Mouse (Mus musculus) embryonic facial prominence, embryonic 11.5 days (tissue): Measurements from ENCODE around the gene Glipr1l1. TPM values are rescaled to one million over a fixed set of nuclear protein-coding genes. Genes with fewer than 3 reads are reported as not detected.
"Not testable (repeated sequence)": the region's sequence is repeated elsewhere in the genome, so short reads cannot be mapped to it uniquely, and the experiment has no call there.

ENCODE experiments used
- ATAC-seq: fragments of 200-750 bp; cut with Nextera tagmentation; replicated peaks from 2 replicates; pipeline ENCODE4 v1.8.0; 2017; ENCODE audit warnings: low read depth; ENCODE audit not compliant: insufficient number of reproducible peaks, low FRiP score, low TSS enrichment
- DNase-seq: peaks from one replicate; pipeline ENCODE4 v3.0.0-alpha.2; 2015; ENCODE audit warnings: low spot score
- H3K27ac ChIP-seq: fragments of 300-500 bp; sonication (generic); replicated peaks from 2 replicates; pipeline ENCODE4 v1.5.1; 2014; ENCODE audit warnings: mild to moderate bottlenecking, low read depth, low read length, control low read depth
- H3K27me3 ChIP-seq: fragments of 300-500 bp; sonication (generic); 2 replicates; pipeline ENCODE4 v1.6.1; 2014; ENCODE audit warnings: mild to moderate bottlenecking, low read length, moderate library complexity, mixed read lengths; ENCODE audit not compliant: control insufficient read depth, insufficient read depth
- H3K36me3 ChIP-seq: fragments of 300-500 bp; sonication (generic); replicated peaks from 2 replicates; pipeline ENCODE4 v1.6.1; 2014; ENCODE audit warnings: low read depth, mild to moderate bottlenecking, low read length, moderate library complexity, mixed read lengths; ENCODE audit not compliant: control insufficient read depth, insufficient read depth
- H3K4me1 ChIP-seq: fragments of 300-500 bp; sonication (generic); 2 replicates; pipeline ENCODE4 v1.6.1; 2014; ENCODE audit warnings: low read length, mixed read lengths; ENCODE audit not compliant: control insufficient read depth, insufficient read depth
- H3K4me2 ChIP-seq: fragments of 300-500 bp; sonication (generic); 2 replicates; pipeline ENCODE4 v1.6.1; 2014; ENCODE audit warnings: low read depth, mild to moderate bottlenecking, control low read depth, low read length, moderate library complexity
- H3K4me3 ChIP-seq: fragments of 300-500 bp; sonication (generic); 2 replicates; pipeline ENCODE4 v1.5.1; 2014; ENCODE audit warnings: low read depth, low read length, control low read depth
- H3K9ac ChIP-seq: fragments of 300-500 bp; sonication (generic); replicated peaks from 2 replicates; pipeline ENCODE4 v1.6.1; 2014; ENCODE audit warnings: mild to moderate bottlenecking, control low read depth, low read length
- H3K9me3 ChIP-seq: fragments of 300-500 bp; sonication (generic); replicated peaks from 2 replicates; pipeline ENCODE4 v1.6.1; 2016; ENCODE audit warnings: mild to moderate bottlenecking, low read length, inconsistent platforms, mixed read lengths; ENCODE audit not compliant: control insufficient read depth
- WGBS: fragments of 180-500 bp; shearing (Covaris S2); extraction: QIAGEN DNeasy Blood & Tissue Kit; methylation state at CpG from one replicate; pipeline ENCODE4 v1.1.7; 2014; 5-methylcytosine and 5-hydroxymethylcytosine counted together
- polyA plus RNA-seq: library from polyadenylated mRNA; unstranded; fragments of >200 nt; fragmentation: Nextera tagmentation; extraction: Ambion mirVana; gene quantifications from 2 replicates; pipeline ENCODE4 v1.2.1, GENCODE M21; 2014

Glipr1l1 gene
- not detected in 2 replicates for polyA plus RNA-seq

DNA sequence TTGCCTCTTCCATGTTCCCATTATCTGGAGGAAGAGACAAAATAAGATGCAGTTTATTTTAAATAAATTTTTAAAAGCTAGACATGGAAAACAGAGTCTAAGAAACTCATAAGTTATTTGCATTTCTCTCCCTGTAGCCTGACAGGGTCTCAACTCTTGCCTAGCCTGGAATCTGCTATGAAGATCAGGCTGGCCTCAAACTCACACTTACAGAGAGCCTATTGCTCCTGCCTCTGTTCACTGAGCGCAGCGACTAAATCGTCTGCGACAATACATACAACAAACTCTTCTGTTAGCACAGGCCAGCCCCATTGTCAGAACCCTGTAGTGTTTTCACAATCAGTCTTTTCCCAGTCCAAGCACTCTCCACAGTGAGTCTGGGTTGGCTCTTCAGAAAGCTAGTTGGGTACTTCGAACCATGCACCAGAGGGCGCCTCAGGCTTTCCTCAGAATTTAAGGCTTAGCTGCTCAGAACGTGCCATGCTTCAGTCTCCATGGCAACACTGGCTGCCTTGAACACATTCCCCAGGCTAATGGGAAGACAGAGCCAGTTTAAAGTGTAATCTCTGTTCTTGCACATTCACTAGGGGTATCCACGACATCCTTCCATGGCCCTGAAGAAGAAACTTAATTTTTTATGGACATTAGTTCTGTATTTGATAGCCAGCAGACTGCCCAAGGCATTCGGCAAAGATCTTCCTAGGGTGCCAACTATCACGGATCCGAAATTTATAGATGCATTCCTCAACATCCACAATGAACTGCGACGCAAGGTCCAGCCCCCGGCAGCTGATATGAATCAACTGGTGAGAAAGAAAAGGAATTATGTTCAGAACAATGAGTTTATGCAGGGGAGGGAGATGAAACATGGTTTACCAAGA, at the start of gene Glipr1l1:
Gene Glipr1l1, plus strand, starts transcription at position 488 of the 881 bp plus-strand sequence.
- Histone ChIP-seq H3K9ac (no peak within 1 kb of the TSS), H3K4me2 (no peak within 1 kb of the TSS), H3K9me3 (no peaks in the 10 kb centered on the region), H3K4me1 (no peaks in the 10 kb centered on the region), H3K4me3 (no peak within 1 kb of the TSS), H3K27ac (no peak within 1 kb of the TSS), H3K27me3 (no peaks in the 10 kb centered on the region), H3K36me3 (no peaks in the 10 kb centered on the region)
- DNase-seq: peak; percentile 77
- peak; percentile 79 for ATAC-seq
- 55% methylated on average over 14 of the region's 14 CpGs for WGBS

DNA sequence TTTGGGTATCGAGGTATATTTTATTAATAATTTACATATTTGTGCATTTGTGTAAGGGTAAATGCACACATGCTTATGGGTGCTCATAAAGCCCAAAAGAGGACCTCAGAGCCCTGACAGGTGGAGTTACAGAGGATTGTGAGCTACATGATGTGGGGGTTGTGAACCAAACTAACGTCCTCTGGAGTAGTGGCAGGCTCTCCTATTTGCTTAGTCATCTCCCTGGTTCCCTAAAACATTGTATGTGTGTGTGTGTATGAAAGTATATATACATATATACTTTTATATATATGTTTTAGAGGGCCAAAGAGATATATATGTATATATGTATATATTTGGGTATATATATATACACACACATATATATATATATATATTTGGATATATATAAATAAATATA, 36.4 kb upstream of the Glipr1l1 start:
- Histone ChIP-seq H3K9me3 (no peaks in the 10 kb centered on the region), H3K27me3 (no peaks in the 10 kb centered on the region), H3K4me3 (no peak overlapping the region), H3K9ac (no peak overlapping the region), H3K36me3 (no peaks in the 10 kb centered on the region), H3K4me1 (no peaks in the 10 kb centered on the region), H3K27ac (no peak overlapping the region), H3K4me2 (no peak overlapping the region)
- DNase-seq (no peak), ATAC-seq (no peak)
- WGBS: 65% methylated on average over 2 of the region's 2 CpGs

DNA sequence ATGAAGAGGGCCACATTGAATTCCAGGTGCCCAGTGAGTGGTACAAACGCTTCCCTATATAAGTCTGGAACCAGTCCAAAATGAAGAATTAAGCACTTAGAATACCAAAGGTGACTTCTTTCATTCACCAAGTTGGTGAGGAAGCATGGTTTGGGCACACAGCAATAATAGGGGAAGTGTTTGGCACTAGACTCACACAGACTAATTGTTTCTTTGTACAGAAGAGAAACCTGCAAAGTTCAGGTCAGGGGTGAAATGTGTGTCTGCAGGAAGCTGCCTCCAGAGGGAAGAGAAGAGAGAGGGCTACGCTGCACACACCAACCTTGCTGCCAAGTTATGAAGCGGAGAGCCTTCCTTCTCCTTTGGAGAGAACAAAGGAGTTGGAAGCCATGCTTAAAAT, 31.3 kb upstream of the Glipr1l1 start:
- H3K27me3 ChIP-seq, H3K4me1 ChIP-seq, ATAC-seq, H3K27ac ChIP-seq, DNase-seq, H3K4me3 ChIP-seq, H3K9ac ChIP-seq, H3K4me2 ChIP-seq, H3K9me3 ChIP-seq, H3K36me3 ChIP-seq: not testable (repeated sequence)
- 79% methylated on average over 3 of the region's 3 CpGs for WGBS

DNA sequence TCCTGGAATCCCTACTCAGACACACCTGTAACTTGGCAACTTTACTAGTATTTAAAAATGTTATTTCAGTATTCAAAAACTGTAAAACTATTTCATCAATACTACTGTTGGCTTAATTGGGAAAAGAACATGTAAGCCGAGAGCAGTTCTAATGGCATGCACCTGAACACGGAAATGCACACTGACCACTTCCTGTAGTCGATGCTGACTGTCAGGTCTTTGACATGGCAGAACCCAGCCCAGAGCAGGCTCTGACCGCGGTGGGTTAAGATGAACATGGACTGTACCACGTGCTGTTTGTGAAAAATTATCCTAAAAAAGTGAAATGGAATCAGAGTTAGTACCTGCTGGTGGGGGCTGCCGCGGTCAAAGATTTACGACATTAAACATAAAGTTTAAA, 16.5 kb upstream of the Glipr1l1 start:
- not testable (repeated sequence) for DNase-seq, ATAC-seq, H3K4me3 ChIP-seq, H3K9me3 ChIP-seq, H3K27ac ChIP-seq, H3K9ac ChIP-seq, H3K4me2 ChIP-seq, H3K27me3 ChIP-seq, H3K4me1 ChIP-seq, H3K36me3 ChIP-seq
- WGBS: 80% methylated on average over 9 of the region's 9 CpGs

DNA sequence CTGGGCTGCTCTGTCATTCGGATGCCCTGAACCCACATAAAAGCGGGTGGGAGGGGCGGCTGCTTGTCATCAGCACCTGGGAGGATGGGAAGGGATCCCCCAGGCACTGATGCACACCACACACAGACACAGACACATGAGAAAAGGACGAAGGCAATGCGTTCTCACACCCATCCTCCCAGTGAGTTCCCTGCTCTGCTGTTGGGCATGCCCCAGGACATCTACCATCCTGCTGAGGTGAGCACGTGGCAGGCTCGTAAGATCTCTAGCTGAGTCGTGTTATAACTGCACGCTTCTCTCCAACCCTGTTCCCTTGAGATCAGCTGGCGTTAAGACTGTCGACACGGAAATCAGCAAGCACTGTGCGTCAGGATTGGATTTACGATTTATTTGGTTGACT, 15.7 kb upstream of the Glipr1l1 start:
- not testable (repeated sequence) for H3K27me3 ChIP-seq, H3K4me2 ChIP-seq, H3K27ac ChIP-seq, H3K9ac ChIP-seq, H3K9me3 ChIP-seq, H3K4me1 ChIP-seq, ATAC-seq, DNase-seq, H3K4me3 ChIP-seq, H3K36me3 ChIP-seq
- 59% methylated on average over 13 of the region's 14 CpGs for WGBS

DNA sequence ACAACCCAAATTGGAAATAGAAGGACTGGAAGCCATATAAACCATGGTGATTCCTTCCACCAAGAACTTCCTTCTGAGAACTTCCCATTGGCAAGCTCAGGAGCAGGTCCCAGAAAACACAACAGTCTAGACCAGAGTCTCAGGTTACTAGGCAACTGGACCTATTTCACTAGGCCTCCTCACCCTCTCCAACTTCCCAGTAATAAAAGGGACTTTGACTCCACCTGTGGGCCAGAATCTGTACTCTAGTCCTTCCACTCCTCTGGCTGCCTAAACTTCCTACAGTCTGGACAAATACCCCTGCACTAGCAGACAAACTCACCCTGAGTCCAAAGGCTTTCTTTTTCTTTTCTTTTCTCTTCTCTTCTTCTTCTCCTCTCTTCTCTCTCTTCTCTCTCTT, 8.8 kb upstream of the Glipr1l1 start:
- Histone ChIP-seq H3K27me3 (no peaks in the 10 kb centered on the region), H3K4me1 (no peaks in the 10 kb centered on the region), H3K4me3 (no peak overlapping the region), H3K4me2 (no peak overlapping the region), H3K9ac (no peak overlapping the region), H3K36me3 (no peaks in the 10 kb centered on the region), H3K9me3 (no peaks in the 10 kb centered on the region), H3K27ac (no peak overlapping the region)
- no peak for DNase-seq
- ATAC-seq: no peak

DNA sequence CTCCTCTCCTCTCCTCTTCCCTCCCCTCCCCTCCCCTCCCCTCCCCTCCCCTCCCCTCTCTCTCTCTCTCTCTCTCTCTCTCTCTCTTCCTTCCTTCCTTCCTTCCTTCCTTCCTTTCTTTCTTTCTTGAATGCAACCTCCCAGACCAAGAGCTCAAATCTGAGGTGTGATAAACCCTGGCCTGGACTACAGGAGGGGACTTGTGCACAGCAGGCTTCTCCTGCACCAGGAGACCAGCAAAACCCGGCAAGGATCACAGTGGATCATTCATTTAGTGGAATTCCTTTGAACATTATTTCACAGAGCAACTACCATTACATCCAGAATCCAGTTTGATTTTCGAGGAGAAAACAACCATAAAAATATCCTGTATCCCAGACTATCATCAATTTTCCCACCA, 8.0 kb upstream of the Glipr1l1 start:
- not testable (repeated sequence) for ATAC-seq, H3K4me2 ChIP-seq, H3K4me3 ChIP-seq, H3K36me3 ChIP-seq, H3K27me3 ChIP-seq, H3K27ac ChIP-seq, H3K9me3 ChIP-seq, H3K9ac ChIP-seq, H3K4me1 ChIP-seq
- DNase-seq: peak; percentile 50
- WGBS: 68% methylated on average over 2 of the region's 2 CpGs

DNA sequence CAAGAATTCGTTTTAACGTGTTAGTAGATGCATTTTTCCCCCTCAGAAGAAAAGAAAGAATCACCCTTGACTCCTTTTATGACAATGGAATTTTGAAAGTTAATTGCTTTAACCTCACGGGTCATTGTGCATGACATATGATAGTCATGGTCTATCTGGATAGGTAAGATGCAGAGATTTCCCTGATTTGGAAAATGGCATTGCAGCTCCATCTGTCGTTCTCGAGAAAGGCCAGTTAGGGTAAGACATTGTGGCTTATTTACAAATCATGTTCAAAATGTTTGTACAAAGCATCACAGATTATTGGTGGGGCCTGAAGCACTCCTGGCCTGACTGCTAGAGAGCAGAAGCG, 570 bp downstream of the Glipr1l1 start:
- not testable (repeated sequence) for H3K9ac ChIP-seq, H3K27me3 ChIP-seq, H3K27ac ChIP-seq, H3K4me1 ChIP-seq, H3K36me3 ChIP-seq, H3K9me3 ChIP-seq, H3K4me2 ChIP-seq, DNase-seq, ATAC-seq, H3K4me3 ChIP-seq
- 90% methylated on average over 6 of the region's 6 CpGs for WGBS
